Mouse (Mus musculus) kidney, embryonic 16.5 days (tissue): ENCODE data around the gene Stx7. TPM values are rescaled to one million over a fixed set of nuclear protein-coding genes. Genes with fewer than 3 reads are reported as not detected.

ENCODE experiments used
- ATAC-seq: fragments of 200-750 bp; cut with Nextera tagmentation; 2 replicates; pipeline ENCODE4 v1.8.0; 2017; ENCODE audit warnings: moderate TSS enrichment; ENCODE audit not compliant: low FRiP score, low TSS enrichment
- H3K27ac ChIP-seq: fragments of 300-500 bp; sonication (generic); 2 replicates; pipeline ENCODE4 v1.5.1; 2014; ENCODE audit warnings: low read length
- H3K27me3 ChIP-seq: fragments of 300-500 bp; sonication (generic); 2 replicates; pipeline ENCODE4 v1.6.1; 2014; ENCODE audit warnings: low read length, control low read depth, mixed read lengths; ENCODE audit not compliant: insufficient read depth
- H3K36me3 ChIP-seq: fragments of 300-500 bp; sonication (generic); 2 replicates; pipeline ENCODE4 v1.6.1; 2014; ENCODE audit warnings: low read length, control low read depth, mixed read lengths; ENCODE audit not compliant: insufficient read depth
- H3K4me1 ChIP-seq: fragments of 300-500 bp; sonication (generic); 2 replicates; pipeline ENCODE4 v1.6.1; 2014; ENCODE audit warnings: low read length, control low read depth, mixed read lengths; ENCODE audit not compliant: insufficient read depth
- H3K4me2 ChIP-seq: fragments of 300-500 bp; sonication (generic); replicated peaks from 2 replicates; pipeline ENCODE4 v1.6.1; 2014; ENCODE audit warnings: low read depth, low read length
- H3K4me3 ChIP-seq: fragments of 300-500 bp; sonication (generic); 2 replicates; pipeline ENCODE4 v1.5.1; 2014; ENCODE audit warnings: mild to moderate bottlenecking, low read length
- H3K9ac ChIP-seq: fragments of 300-500 bp; sonication (generic); replicated peaks from 2 replicates; pipeline ENCODE4 v1.6.1; 2014; ENCODE audit warnings: low read length
- H3K9me3 ChIP-seq: fragments of 300-500 bp; sonication (generic); 2 replicates; pipeline ENCODE4 v1.6.1; 2016; ENCODE audit warnings: low read length, control low read depth
- WGBS: fragments of 180-500 bp; shearing (Covaris S2); extraction: QIAGEN DNeasy Blood & Tissue Kit; methylation state at CpG from one replicate; pipeline ENCODE4 v1.1.7; 2014; 5-methylcytosine and 5-hydroxymethylcytosine counted together
- polyA plus RNA-seq: library from polyadenylated mRNA; unstranded; fragments of >200 nt; fragmentation: Nextera tagmentation; extraction: Ambion mirVana; gene quantifications from 2 replicates; pipeline ENCODE4 v1.2.1, GENCODE M21; 2015

Gene Stx7
- polyA plus RNA-seq, 1 experiment from 2014 or later: 146 TPM

GRCm38 (mm10) chr10:24164909-24165304 is 15.8 kb downstream of the Stx7 start:
- Histone ChIP-seq H3K36me3 (0 out of 2 replicates have a peak, but pooled peaks cover 3% of the 10 kb centered on the region), H3K4me3 (no peak overlapping the region), H3K4me2 (no peak overlapping the region), H3K4me1 (peaks cover 29% of the 10 kb centered on the region), H3K27ac (peak overlapping the region; percentile 78), H3K9me3 (no peaks in the 10 kb centered on the region), H3K9ac (no peak overlapping the region; the same call in 1 of the 2 replicates), H3K27me3 (no peaks in the 10 kb centered on the region)
- peak; percentile 26; the same call in 1 of the 2 replicates for ATAC-seq
- 63% methylated on average over 6 of the region's 6 CpGs for WGBS

GRCm38 (mm10) chr10:24165526-24166055 is 16.5 kb downstream of the Stx7 start:
- WGBS: 62% methylated on average over 1 of the region's 1 CpGs
- peaks cover 25% of the 10 kb centered on the region for H3K4me1 ChIP-seq
- no peak for ATAC-seq

DNA sequence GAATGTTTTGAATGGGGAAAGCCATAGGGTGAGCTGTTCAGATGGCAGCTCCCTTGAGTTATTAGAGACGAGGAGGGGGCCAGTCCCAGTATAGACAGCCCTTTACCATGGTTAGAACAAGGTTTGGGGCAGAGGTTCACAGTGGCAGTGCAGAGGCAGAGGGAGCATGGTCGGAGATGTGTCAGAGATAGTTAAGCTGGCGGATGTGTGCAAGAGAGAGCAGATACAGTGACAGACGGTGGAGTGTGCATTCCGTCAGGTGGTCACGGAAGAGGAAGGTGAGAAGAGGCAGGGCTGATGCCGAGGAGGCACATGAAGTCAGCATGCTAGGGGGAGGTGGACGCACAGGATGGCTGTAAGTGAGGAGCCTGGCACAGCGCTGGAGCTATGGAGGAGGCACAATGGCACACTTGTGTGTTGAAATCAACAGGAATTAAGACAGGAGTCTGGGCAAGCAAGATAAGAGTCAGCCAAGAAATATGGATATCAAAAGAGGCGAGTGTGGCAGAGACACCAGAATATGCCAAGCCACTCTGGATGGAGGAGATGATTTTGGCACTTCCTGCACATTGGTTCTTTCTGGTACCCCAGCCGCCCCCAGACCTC is 19.0 kb downstream of the Stx7 start:
- H3K4me2 ChIP-seq: no peak overlapping the region
- WGBS: 81% methylated on average over 11 of the region's 11 CpGs

More at GRCm38 (mm10) chr10:24165526-24166055, 16.5 kb downstream of the Stx7 start:
- Histone ChIP-seq H3K27me3 (no peaks in the 10 kb centered on the region), H3K9ac (no peak overlapping the region), H3K27ac (no peak overlapping the region), H3K36me3 (0 out of 2 replicates have a peak, but pooled peaks cover 3% of the 10 kb centered on the region), H3K4me2 (no peak overlapping the region), H3K4me3 (no peak overlapping the region), H3K9me3 (no peaks in the 10 kb centered on the region)

DNA sequence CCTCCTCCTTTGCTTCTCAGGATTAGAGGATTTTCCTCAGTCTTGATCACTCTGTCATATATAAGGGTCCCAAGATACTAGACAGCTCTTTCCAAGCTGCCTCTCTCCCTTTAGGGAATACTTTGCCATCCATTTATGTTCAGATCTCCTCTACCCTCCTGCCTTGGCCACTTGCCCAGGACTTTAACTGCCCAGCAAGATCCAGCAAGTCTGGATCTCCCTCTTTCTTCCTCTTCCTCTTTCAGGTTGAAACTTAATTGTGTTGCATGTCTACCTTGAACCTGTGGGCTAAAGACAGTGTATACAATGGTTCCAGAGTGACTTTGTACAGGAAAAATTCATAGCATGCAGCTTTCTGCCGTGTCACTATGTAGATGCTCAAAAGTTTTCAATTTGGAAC is 19.8 kb downstream of the Stx7 start:
- no peak for ATAC-seq

More for the DNA sequence above, 19.0 kb downstream of the Stx7 start:
- Histone ChIP-seq H3K27ac (no peak overlapping the region), H3K9me3 (no peaks in the 10 kb centered on the region), H3K4me1 (peaks cover 19% of the 10 kb centered on the region), H3K36me3 (no peaks in the 10 kb centered on the region), H3K27me3 (no peaks in the 10 kb centered on the region), H3K4me3 (no peak overlapping the region), H3K9ac (no peak overlapping the region)
- ATAC-seq: no peak

GRCm38 (mm10) chr10:24171906-24172459 is 22.9 kb downstream of the Stx7 start:
- H3K4me3 ChIP-seq: no peak overlapping the region
- H3K4me2 ChIP-seq: no peak overlapping the region
- H3K27me3 ChIP-seq: no peaks in the 10 kb centered on the region
- H3K4me1 ChIP-seq: no peaks in the 10 kb centered on the region
- H3K9me3 ChIP-seq: no peaks in the 10 kb centered on the region
- 88% methylated on average over 4 of the region's 4 CpGs for WGBS
- no peaks in the 10 kb centered on the region for H3K36me3 ChIP-seq
- no peak overlapping the region for H3K27ac ChIP-seq
- no peak for ATAC-seq
- H3K9ac ChIP-seq: no peak overlapping the region

More for the DNA sequence above, 19.8 kb downstream of the Stx7 start:
- no peak overlapping the region for H3K4me2 ChIP-seq
- no peaks in the 10 kb centered on the region for H3K27me3 ChIP-seq
- peaks cover 18% of the 10 kb centered on the region for H3K4me1 ChIP-seq
- no peaks in the 10 kb centered on the region for H3K9me3 ChIP-seq
- H3K4me3 ChIP-seq: no peak overlapping the region
- no peaks in the 10 kb centered on the region for H3K36me3 ChIP-seq
- no peak overlapping the region for H3K27ac ChIP-seq
- H3K9ac ChIP-seq: no peak overlapping the region
- 97% methylated on average over 1 of the region's 1 CpGs for WGBS

GRCm38 (mm10) chr10:24173210-24174001 is 24.3 kb downstream of the Stx7 start:
- Histone ChIP-seq H3K9me3 (no peaks in the 10 kb centered on the region), H3K4me3 (no peak overlapping the region), H3K4me2 (no peak overlapping the region), H3K27me3 (no peaks in the 10 kb centered on the region), H3K9ac (no peak overlapping the region), H3K27ac (peak overlapping the region; percentile 16; the same call in 1 of the 2 replicates), H3K36me3 (peaks cover under 1% of the 10 kb centered on the region; the same call in 1 of the 2 replicates), H3K4me1 (no peaks in the 10 kb centered on the region)
- peak; percentile 59; the same call in 1 of the 2 replicates for ATAC-seq
- 49% methylated on average over 10 of the region's 10 CpGs for WGBS

DNA sequence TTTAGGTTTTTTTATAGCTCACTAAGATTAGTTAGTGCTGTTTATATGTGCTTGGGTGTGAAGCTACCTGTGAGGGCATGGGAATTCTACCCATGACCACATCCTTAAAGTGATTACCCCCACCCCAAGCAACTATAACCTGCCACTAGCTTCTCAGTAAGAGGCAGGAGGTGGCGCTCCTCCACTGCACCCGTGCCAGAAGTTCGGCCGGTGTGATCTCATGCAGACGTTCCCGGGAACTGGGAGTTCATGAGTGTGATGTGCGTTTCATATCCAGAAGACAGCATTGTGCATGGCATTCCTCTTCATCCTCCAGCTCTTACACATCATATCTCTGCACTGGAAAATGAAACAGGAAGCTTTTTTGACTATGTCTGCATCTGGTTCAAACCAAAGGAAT is 41.3 kb downstream of the Stx7 start:
- Histone ChIP-seq H3K9ac (no peak overlapping the region), H3K36me3 (peaks cover 9% of the 10 kb centered on the region), H3K4me3 (no peak overlapping the region), H3K9me3 (no peaks in the 10 kb centered on the region), H3K4me2 (no peak overlapping the region), H3K27me3 (no peaks in the 10 kb centered on the region), H3K27ac (no peak overlapping the region), H3K4me1 (no peaks in the 10 kb centered on the region)
- no peak for ATAC-seq
- WGBS: 52% methylated on average over 7 of the region's 7 CpGs

DNA sequence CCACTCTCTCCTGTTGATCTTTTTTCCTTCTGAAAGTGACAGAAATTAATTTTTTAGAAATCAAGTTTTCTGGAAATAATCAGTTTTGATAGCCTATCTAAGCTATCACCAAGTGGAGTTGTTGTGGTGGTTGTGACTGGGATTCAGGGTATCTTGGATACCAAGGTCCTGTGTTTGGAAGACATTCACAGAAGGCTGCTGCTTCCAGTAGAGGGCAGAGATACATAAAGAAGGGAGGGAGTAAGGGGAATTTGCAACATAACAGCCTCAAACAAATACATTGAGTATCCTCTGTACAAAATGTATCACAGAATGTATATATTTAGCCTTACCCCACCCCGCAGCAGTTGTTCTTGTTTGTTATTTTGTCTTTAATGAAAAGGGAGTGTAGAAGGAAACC is 42.9 kb downstream of the Stx7 start:
- Histone ChIP-seq H3K9ac (no peak overlapping the region), H3K9me3 (no peaks in the 10 kb centered on the region), H3K4me1 (no peaks in the 10 kb centered on the region), H3K4me2 (no peak overlapping the region), H3K4me3 (no peak overlapping the region), H3K27ac (no peak overlapping the region), H3K36me3 (peaks cover 5% of the 10 kb centered on the region), H3K27me3 (no peaks in the 10 kb centered on the region)
- whole genome bisulfite sequencing: 54% methylated on average over 1 of the region's 1 CpGs
- no peak for ATAC-seq

DNA sequence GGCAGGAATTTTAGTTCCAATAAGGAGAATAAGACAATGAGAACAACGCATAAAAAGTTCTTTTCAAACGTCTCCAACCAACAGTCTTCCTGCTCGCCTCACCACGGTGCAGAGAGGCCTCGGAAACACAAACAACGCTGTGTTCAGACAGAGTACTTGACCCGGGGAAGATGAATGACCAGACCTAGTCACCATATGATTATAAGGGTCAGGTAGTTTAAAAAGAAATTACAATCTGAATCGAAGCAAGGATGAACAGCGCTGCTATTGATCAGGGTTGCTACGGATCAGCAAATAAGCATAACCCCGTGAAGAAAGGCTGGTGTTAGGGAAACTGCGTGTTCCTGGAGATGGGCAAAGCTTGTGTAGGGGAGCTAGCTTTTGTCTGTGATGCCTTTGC is 50.2 kb downstream of the Stx7 start:
- Histone ChIP-seq H3K36me3 (no peaks in the 10 kb centered on the region), H3K9me3 (no peaks in the 10 kb centered on the region), H3K4me2 (no peak overlapping the region), H3K27ac (no peak overlapping the region), H3K4me3 (no peak overlapping the region), H3K9ac (no peak overlapping the region), H3K27me3 (no peaks in the 10 kb centered on the region), H3K4me1 (no peaks in the 10 kb centered on the region)
- ATAC-seq: no peak
- 30% methylated on average over 12 of the region's 12 CpGs for WGBS
